Mouse (Mus musculus): ENCODE data around the gene Bag6. TPM values are rescaled to one million over a fixed set of nuclear protein-coding genes. Genes with fewer than 3 reads are reported as not detected.

Gene Bag6
- polyA plus RNA-seq, 1 experiment: 213 TPM

GRCm38 (mm10) chr17:35190096-35190495, 55.1 kb downstream of the Bag6 start:
- no peak for DNase-seq (ENCODE audit: extremely low spot score in 1 of 2, low spot score in 1 of 2)

- DNase-seq (ENCODE audit: extremely low spot score in 1 of 2, low spot score in 1 of 2): no peak
Observed at GRCm38 (mm10) chr17:35191723-35192122, 56.7 kb downstream of the Bag6 start.

GRCm38 (mm10) chr17:35192924-35193323, 57.9 kb downstream of the Bag6 start:
- no peak for DNase-seq (ENCODE audit: extremely low spot score in 1 of 2, low spot score in 1 of 2)

- DNase-seq (ENCODE audit: extremely low spot score in 1 of 2, low spot score in 1 of 2): no peak
Observed at GRCm38 (mm10) chr17:35193881-35194843, 59.2 kb downstream of the Bag6 start, which contains the start of gene Ltb. TSS of gene Ltb (plus strand) at chr17:35194439.

GRCm38 (mm10) chr17:35194844-35195630, 60.1 kb downstream of the Bag6 start:
- DNase-seq (ENCODE audit: extremely low spot score in 1 of 2, low spot score in 1 of 2): no peak

- peak in 1 of 2 experiments; percentile 87 for DNase-seq (ENCODE audit: extremely low spot score in 1 of 2, low spot score in 1 of 2)
Observed at GRCm38 (mm10) chr17:35195631-35196320, 60.8 kb downstream of the Bag6 start.

- DNase-seq (ENCODE audit: extremely low spot score in 1 of 2, low spot score in 1 of 2): no peak
Observed at GRCm38 (mm10) chr17:35196321-35196641, 61.3 kb downstream of the Bag6 start.

Other genes with a start within 250 kb of the Bag6 start
- gene C2, start 236.9 kb upstream of the Bag6 start, polyA plus RNA-seq (2012; rRNA removed): 2.9 and 3.2 TPM in 2 replicates
- gene Ehmt2, start 236.7 kb upstream of the Bag6 start, polyA plus RNA-seq (2012; rRNA removed): 268 and 290 TPM in 2 replicates
- gene Slc44a4, start 220.7 kb upstream of the Bag6 start, polyA plus RNA-seq (2012; rRNA removed): 0.27 and 0.38 TPM in 2 replicates
- gene Neu1, start 203.9 kb upstream of the Bag6 start, polyA plus RNA-seq (2012; rRNA removed): 48.7 and 53.6 TPM in 2 replicates
- 10.9 and 13.4 TPM in 2 replicates for gene Hspa1b, start 175.9 kb upstream of the Bag6 start, polyA plus RNA-seq (2012; rRNA removed)
- 0.20 TPM in 1 of 2 replicates, not detected in the other for gene Gm20481, start 165.3 kb upstream of the Bag6 start, polyA plus RNA-seq (2012; rRNA removed)
- gene Hspa1a, start 163.0 kb upstream of the Bag6 start, polyA plus RNA-seq (2012; rRNA removed): 13.8 and 14.6 TPM in 2 replicates
- 0.40 and 0.74 TPM in 2 replicates for gene Hspa1l, start 162.5 kb upstream of the Bag6 start, polyA plus RNA-seq (2012; rRNA removed)
- gene Lsm2, start 153.3 kb upstream of the Bag6 start, polyA plus RNA-seq (2012; rRNA removed): 43.9 and 49.7 TPM in 2 replicates
- 48.2 and 55.1 TPM in 2 replicates for gene Vars, start 134.2 kb upstream of the Bag6 start, polyA plus RNA-seq (2012; rRNA removed)
- 0.48 and 0.59 TPM in 2 replicates for gene Vwa7, start 118.6 kb upstream of the Bag6 start, polyA plus RNA-seq (2012; rRNA removed)
- gene Sapcd1, start 107.2 kb upstream of the Bag6 start, polyA plus RNA-seq (2012; rRNA removed): 1.5 and 2.6 TPM in 2 replicates
- 1.5 and 2.0 TPM in 2 replicates for gene Msh5, start 88.4 kb upstream of the Bag6 start, polyA plus RNA-seq (2012; rRNA removed)
- 26.4 and 28.5 TPM in 2 replicates for gene Clic1, start 85.2 kb upstream of the Bag6 start, polyA plus RNA-seq (2012; rRNA removed)
- gene Ddah2, start 76.1 kb upstream of the Bag6 start, polyA plus RNA-seq (2012; rRNA removed): 40.8 and 42.8 TPM in 2 replicates
- gene Ly6g6c, start 69.8 kb upstream of the Bag6 start, polyA plus RNA-seq (2012; rRNA removed): not detected in 2 replicates
- 0.04 TPM in 2 replicates for gene Mpig6b, start 69.0 kb upstream of the Bag6 start, polyA plus RNA-seq (2012; rRNA removed)
- 65.5 and 71.7 TPM in 2 replicates for gene Ly6g6e, start 58.3 kb upstream of the Bag6 start, polyA plus RNA-seq (2012; rRNA removed)
- 2.3 and 2.9 TPM in 2 replicates for gene Ly6g6d, start 57.1 kb upstream of the Bag6 start, polyA plus RNA-seq (2012; rRNA removed)
- 0.10 and 0.27 TPM in 2 replicates for gene Ly6g6f, start 49.6 kb upstream of the Bag6 start, polyA plus RNA-seq (2012; rRNA removed)
- gene Abhd16a, start 45.9 kb upstream of the Bag6 start, polyA plus RNA-seq (2012; rRNA removed): 144 and 159 TPM in 2 replicates
- gene Ly6g5c, start 26.9 kb upstream of the Bag6 start, polyA plus RNA-seq (2012; rRNA removed): 0.38 TPM in 1 of 2 replicates, not detected in the other
- gene Ly6g5b, start 19.8 kb upstream of the Bag6 start, polyA plus RNA-seq (2012; rRNA removed): 1.2 and 2.0 TPM in 2 replicates
- gene Gpank1, start 13.7 kb upstream of the Bag6 start, polyA plus RNA-seq (2012; rRNA removed): 18.9 and 20.2 TPM in 2 replicates
- gene Csnk2b, start 13.1 kb upstream of the Bag6 start, polyA plus RNA-seq (2012; rRNA removed): 173 and 179 TPM in 2 replicates
- 8.2 and 9.1 TPM in 2 replicates for gene D17H6S53E, start 8.8 kb upstream of the Bag6 start, polyA plus RNA-seq (2012; rRNA removed)
- gene Apom, start 3.1 kb upstream of the Bag6 start, polyA plus RNA-seq (2012; rRNA removed): 0.40 and 0.78 TPM in 2 replicates
- 261 and 306 TPM in 2 replicates for gene Prrc2a, start 29.7 kb downstream of the Bag6 start, polyA plus RNA-seq (2012; rRNA removed)
- gene Aif1, start 40.9 kb downstream of the Bag6 start, polyA plus RNA-seq (2012; rRNA removed): 11.2 and 17.2 TPM in 2 replicates
- 14.3 and 20.7 TPM in 2 replicates for gene Lst1, start 53.3 kb downstream of the Bag6 start, polyA plus RNA-seq (2012; rRNA removed)
- gene Ltb, start 59.3 kb downstream of the Bag6 start, polyA plus RNA-seq (2012; rRNA removed): 0.78 and 0.88 TPM in 2 replicates
- gene Tnf, start 66.8 kb downstream of the Bag6 start, polyA plus RNA-seq (2012; rRNA removed): 0.11 and 0.14 TPM in 2 replicates
- gene Lta, start 70.2 kb downstream of the Bag6 start, polyA plus RNA-seq (2012; rRNA removed): 0.06 and 0.17 TPM in 2 replicates
- gene Gm16181, start 85.7 kb downstream of the Bag6 start, polyA plus RNA-seq (2012; rRNA removed): not detected in 2 replicates
- 665 and 695 TPM in 2 replicates for gene Atp6v1g2, start 98.5 kb downstream of the Bag6 start, polyA plus RNA-seq (2012; rRNA removed)
- gene Nfkbil1, start 100.6 kb downstream of the Bag6 start, polyA plus RNA-seq (2012; rRNA removed): 13.7 and 15.1 TPM in 2 replicates
- 438 and 444 TPM in 2 replicates for gene Ddx39b, start 106.6 kb downstream of the Bag6 start, polyA plus RNA-seq (2012; rRNA removed)
- gene H2-D1, start 127.6 kb downstream of the Bag6 start, polyA plus RNA-seq (2012; rRNA removed): 66.1 and 69.2 TPM in 2 replicates
- 0.44 and 1.1 TPM in 2 replicates for gene H2-Q1, start 185.2 kb downstream of the Bag6 start, polyA plus RNA-seq (2012; rRNA removed)
- 0.14 and 0.46 TPM in 2 replicates for gene H2-Q2, start 207.1 kb downstream of the Bag6 start, polyA plus RNA-seq (2012; rRNA removed)
- gene H2-Q4, start 244.4 kb downstream of the Bag6 start, polyA plus RNA-seq (2012; rRNA removed): 9.1 and 9.7 TPM in 2 replicates